Mouse (Mus musculus) frontal cortex, postnatal 14 days (tissue): ENCODE results near the gene Efemp2.

ENCODE experiments used
- DNase-seq, 2 experiments: peaks; one replicate each; pipeline ENCODE4 v3.0.0; 2022; ENCODE audit warnings: low spot score in 2 of 2

Efemp2 gene

DNA sequence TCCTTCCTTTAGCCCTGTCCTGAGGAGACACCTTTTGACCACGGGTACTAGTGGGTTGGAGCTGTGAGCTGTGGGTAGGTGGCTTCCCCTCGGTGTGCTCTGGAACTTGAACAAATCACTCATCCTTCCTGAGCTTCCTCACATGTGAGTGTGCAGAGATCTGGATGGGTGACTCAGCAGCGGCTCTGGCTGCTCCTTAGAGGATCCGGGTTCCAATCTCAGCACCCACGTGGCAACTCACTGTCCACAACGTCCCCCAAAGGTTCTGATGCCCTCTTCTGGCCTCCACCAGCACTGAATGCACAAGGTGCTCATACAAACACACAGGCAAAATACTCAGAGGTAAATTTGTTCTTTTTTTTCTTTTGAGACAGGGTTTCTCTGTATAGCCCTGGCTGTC, 22.0 kb upstream of the Efemp2 start:
- DNase-seq: no peak

DNA sequence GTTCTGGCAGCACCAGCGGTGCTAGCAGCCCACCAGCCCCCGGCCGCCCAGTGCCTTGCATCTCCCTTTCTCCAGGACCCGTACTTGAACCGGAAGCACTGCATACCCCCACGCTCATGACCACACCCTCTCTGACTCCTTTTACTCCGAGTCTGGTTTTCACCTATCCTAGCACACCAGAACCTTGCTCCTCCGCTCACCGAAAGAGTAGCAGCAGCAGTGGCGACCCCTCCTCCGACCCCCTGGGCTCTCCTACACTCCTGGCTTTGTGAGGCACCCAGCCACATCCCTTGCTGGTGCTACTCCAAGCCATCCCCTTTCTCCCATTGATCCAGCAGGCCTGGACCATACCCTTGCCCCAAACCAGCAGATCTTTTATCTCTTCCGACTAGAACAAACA, 18.7 kb upstream of the Efemp2 start:
- no peak for DNase-seq

DNA sequence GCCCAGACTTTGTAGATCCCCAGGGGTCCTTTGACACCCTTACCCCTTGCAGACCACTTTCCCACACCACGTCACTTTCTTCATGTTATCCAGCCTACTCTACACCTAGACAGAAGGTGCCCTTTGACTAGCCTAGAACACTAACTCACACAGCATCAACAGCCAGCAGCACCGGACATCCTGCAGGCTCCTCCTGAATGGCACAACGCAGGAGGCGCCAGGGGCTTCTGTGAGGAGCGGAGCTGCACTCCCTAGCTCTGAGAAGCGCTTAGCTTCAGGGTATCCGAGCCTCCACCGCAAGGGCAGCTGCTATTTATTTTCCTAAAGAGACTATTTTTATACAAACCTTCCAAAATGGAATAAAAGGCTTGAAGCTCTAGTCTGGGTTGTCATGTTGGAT, 18.2 kb upstream of the Efemp2 start:
- no peak for DNase-seq

DNA sequence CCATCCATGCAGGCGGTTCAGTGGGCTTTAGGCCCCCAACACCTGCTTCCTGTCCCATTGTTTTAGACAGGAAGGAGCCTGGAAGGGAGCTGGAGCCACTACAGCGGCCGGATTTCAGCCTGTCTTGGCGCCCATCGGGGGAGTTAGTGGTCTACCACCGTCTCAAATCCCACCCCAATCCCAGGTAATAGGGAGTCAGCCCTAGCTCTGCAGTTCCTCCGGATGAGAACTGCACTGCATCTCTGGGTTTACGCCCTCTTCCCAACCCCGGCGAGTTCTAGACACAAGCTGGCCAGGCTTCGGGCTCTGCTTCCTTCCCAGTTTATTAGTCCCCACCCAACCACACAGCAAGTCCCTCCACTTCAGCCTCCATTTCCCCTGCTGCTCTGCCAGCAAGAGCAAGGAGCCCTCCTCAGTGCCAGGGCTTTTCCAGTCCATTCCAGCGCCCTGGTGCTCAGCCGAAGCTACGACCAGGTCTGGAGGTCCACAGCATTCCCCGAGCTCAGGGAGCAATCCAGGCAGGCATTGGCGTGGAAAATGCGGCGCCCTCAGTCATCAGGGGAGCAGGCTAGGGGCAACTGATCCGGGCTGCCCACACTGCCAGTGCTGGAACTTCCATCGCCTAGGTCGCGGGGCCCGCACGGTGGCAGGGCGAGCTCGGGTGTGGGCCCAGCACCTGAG, 17.4 kb upstream of the Efemp2 start:
- DNase-seq: no peak

- DNase-seq: peak; percentile 94 to 96
Observed at GRCm38 (mm10) chr19:5456922-5457745, 16.6 kb upstream of the Efemp2 start.

DNA sequence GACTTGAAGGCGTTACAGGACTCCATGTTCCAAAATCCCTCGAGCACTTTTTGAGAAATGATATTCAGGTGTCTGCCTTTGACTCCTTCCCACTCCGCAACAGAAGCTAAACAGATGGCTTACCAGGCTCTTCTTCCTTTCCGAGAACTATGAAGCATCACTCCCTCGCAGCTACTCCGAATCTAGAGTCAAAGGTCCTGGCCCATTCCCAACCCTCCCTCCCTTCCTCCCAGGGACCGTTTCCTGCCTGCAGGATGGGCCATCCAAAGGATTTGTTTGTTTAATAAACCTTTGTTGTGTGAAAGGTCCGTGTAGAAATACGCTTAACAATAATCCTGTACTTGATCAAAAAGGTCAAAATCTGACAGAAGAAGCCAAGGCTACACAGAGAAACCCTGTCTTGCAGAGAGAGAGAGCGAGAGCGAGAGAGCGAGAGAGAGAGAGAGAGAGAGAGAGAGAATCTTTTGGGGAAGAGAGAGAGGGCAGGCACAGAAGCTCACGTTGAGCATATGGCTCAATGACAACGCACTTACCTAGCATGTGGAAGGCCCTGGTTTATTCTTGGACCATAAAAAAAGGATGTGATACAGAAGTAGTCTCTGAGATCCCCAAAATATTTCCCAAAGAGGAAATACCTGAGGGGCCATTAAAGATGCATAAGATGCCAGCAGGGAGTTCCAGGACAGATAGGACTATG, 15.9 kb upstream of the Efemp2 start, which contains the start of gene Ccdc85b:
Gene Ccdc85b, minus strand, starts transcription at position 149 of the 697 bp plus-strand sequence.
- DNase-seq: no peak

GRCm38 (mm10) chr19:5459019-5459418, 14.7 kb upstream of the Efemp2 start:
- DNase-seq: no peak

- DNase-seq: no peak
Observed at GRCm38 (mm10) chr19:5459896-5460295, 13.9 kb upstream of the Efemp2 start.

- DNase-seq: peak; percentile 77 to 83
Observed at GRCm38 (mm10) chr19:5460465-5460911, 13.3 kb upstream of the Efemp2 start, which contains the start of gene Fibp. Gene Fibp, plus strand, starts transcription at chr19:5460615.

- no peak for DNase-seq
Observed at GRCm38 (mm10) chr19:5461411-5461810, 12.3 kb upstream of the Efemp2 start.

DNA sequence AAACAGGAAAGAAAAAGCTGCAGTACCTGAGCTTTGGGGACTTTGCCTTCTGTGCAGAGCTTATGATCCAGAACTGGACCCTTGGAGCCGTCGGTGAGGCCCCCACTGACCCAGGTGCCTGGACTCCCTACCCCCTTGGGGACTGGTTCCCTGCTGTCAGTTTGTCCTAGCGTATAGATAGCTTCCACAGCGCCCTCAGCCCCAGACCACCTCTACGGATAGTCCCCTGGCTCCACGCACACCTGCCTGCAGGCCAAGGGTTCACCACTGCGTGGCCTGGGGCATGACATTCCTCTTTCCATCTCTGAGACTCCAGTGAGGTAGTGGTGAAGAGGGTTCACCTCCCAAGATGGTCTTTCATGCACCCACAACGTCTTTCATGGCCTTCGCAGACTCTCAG, 10.5 kb upstream of the Efemp2 start:
- DNase-seq: no peak

DNA sequence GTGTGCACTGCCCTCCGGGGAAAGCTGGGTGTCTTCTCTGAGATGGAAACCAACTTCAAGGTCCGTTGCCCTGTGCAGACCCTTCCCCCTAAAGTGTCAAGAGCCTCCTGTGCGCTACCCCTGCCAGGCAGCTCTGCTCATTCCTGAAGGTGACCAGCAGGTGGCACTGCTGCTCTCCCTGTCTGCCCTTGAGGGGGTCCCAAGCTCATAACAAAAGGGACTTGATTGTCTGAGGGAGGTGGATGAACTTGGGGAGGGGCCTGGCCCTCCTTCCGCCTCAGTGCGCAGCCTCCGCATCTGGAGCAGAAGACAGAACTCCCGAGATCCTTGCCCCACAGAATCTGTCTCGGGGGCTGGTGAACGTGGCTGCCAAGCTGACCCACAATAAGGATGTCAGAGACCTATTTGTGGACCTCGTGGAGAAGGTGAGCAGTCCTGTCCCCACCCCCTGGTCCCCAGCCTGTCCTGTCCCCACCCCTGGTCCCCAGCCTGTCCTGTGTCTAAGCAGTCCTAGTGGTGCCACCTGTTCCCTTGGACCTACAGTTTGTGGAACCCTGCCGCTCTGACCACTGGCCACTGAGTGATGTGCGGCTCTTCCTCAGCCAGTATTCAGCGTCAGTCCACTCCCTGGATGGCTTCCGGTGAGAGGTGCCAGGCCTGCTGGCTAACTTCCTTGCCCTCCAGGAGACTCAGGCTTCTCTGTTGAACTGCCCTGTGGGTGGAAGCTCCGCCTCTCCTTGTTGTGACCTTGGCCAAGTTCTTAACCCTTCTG, 9.8 kb upstream of the Efemp2 start:
- no peak for DNase-seq

DNA sequence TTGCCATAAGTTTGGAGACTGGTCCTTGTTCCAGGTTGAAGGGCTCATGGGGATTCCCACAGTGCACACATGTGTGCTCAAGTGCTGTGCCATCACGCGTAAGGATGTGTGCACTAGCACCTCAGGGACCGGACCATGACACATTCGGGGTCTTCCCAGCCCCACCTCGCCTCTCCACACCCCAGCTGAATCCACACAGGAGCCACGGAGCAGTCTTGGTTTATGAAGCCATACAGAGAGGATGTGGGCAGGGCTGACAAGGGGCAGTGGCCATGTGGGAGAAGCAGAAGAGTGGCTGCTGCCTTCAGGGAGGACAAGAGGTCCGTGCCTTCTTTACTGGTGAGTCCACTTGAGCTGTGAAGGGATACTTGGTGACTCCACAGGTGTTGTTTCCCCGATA, 8.7 kb upstream of the Efemp2 start:
- no peak for DNase-seq

DNA sequence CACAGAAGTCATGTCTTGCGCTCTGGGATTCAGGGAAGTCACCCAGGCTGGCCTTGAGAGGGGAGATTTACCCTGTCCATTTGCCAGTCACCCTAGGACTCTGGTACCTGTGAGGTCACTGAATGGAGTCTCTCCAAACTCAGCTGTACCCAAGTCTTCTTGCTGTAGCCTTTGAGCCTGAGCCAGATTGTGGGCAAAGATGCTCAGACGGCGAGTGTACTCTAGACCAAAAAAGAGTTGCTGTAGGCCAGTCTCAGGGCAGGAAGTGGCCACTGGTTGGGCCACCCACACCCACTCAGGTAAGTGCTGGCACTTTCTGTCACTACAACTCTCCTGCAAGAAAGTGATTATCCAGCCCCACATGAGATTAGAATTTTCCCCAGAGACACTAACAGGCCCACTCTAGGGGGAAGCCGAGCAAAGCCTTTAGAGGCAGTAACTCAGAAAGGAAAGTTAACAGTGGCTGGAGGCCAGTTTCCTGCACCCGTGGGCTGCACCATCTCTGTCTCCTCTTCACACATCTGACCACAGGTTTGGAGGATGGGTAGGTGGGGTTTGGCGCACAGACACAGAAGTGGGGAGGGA, 6.7 kb upstream of the Efemp2 start:
- no peak for DNase-seq

- no peak for DNase-seq
Observed at GRCm38 (mm10) chr19:5468374-5468773, 5.4 kb upstream of the Efemp2 start, which contains the start of gene Ctsw. Gene Ctsw, minus strand, starts transcription at chr19:5468507.

GRCm38 (mm10) chr19:5471846-5472245, 1.9 kb upstream of the Efemp2 start:
- no peak for DNase-seq

GRCm38 (mm10) chr19:5472857-5473256, 897 bp upstream of the Efemp2 start:
- no peak for DNase-seq

DNA sequence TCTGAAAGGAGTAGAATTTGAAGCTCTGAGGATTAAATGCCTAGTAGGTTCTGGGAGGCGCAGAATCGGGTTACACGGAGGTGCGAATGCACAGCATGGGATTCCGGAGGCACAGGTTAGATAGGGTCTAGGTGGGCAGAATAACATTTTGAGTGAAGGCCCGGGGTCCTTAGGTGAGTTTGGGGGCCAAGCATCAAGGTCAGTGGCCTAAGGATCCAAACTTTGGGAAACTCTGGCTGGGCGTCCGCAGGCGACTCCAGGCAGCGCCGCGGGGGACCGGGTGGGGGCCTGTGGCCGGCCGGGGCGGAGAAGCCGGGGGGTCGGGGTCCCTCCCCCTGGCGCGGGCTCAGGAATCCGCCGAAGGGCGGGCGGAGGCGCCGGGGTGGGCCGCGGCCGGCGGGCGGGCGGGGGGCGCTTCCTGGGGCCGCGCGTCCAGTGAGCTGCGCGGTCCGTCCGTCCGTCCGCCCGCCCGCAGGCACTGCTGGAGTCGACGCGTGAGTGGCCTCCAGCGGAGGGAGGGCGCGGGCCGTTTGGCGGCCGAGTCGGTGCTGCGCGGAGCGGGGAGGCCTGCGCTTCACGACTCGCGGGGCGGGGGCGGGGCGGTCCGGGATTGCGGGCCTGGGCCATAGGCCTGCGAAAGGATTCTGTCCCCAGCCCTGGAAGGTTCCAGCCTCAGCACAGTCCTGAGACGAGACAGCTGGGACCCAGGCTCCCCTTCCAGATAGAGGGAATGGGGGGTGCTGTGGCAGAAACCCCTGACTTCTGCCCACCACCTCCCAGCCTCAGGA, 721 bp downstream of the Efemp2 start:
- no peak for DNase-seq

DNA sequence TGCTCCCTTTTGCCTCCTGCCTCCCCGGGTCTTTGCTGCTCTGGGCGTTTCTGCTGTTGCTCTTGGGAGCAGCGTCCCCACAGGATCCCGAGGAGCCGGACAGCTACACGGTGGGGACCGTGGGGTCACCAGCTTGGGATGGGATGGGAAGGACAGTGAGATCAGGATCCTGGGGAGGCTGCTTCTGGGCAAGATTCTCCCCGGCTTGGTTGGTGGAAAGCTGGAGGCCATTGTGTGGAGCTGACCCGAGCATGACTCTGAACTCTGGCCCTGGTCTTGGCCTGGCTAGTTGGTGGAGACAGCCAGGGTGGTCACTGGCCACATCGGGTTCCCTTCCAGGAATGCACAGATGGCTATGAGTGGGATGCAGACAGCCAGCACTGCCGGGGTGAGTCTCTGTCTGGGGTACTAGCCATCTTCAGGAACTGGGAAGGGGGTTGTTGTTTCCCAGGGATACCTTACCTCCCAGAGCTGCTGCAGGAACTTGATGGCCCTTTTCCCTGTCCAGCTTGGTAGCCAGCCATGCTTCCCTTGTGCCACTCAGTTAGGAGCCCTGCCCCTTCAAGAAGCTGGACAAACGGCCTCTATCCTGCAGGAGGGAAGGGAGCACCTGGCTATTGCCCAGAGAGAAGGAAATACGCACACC, 1.4 kb downstream of the Efemp2 start:
- DNase-seq: no peak
